Mouse (Mus musculus) cerebellum, adult (tissue): ENCODE data around the gene Apbb2.

Source experiments
- ATAC-seq: cut with Nextera tagmentation; 2 replicates; pipeline ENCODE4 v1.9.2; 2017; ENCODE audit warnings: mild to moderate bottlenecking, moderate library complexity, mixed read lengths; ENCODE audit not compliant: insufficient number of reproducible peaks, low FRiP score, low TSS enrichment

Gene Apbb2

DNA sequence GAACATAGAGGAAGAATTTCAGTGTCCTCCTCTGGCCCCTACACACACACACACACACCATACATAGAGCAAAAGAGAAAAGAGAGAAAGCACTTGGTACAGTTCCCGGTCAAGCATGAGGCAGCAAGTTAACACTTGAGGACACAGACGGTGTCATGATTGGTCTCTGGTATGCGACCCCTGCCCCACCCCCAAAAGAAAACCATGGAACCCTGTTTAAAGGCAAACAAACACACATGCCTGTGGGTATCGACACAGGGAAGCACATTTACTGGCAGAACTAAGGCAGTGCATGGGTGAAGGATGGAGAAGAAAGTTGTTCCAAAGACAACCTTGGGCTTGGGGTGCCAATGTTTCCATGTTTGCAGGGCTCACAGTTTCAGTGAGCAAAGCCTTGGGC lies 123.9 kb downstream of the Apbb2 start:
- ATAC-seq: no peak

GRCm38 (mm10) chr5:66492563-66492960 lies 126.0 kb downstream of the Apbb2 start:
- ATAC-seq: no peak

GRCm38 (mm10) chr5:66491907-66492562 lies 126.5 kb downstream of the Apbb2 start:
- no peak for ATAC-seq

DNA sequence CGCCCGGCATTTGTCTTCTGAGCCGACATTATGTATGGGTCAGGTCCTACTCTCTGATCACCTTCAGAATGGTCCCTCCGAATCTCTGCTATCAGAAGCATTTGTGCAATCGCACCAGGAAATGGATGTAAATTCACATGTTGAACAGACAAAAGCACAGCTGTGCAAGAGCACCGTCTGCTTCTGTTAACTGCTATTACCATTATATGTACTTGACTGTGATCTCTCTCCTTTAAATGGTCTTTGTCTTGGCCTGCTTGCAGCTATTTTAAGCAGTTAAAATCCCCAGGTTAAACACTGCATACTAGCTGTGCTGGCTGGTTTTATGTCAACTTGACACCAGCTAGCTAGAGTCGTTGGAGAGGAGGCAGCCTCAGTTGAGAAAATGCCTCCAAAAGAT lies 132.6 kb downstream of the Apbb2 start:
- ATAC-seq: no peak

GRCm38 (mm10) chr5:66476266-66476665 lies 142.3 kb downstream of the Apbb2 start:
- ATAC-seq: peak; percentile 82

DNA sequence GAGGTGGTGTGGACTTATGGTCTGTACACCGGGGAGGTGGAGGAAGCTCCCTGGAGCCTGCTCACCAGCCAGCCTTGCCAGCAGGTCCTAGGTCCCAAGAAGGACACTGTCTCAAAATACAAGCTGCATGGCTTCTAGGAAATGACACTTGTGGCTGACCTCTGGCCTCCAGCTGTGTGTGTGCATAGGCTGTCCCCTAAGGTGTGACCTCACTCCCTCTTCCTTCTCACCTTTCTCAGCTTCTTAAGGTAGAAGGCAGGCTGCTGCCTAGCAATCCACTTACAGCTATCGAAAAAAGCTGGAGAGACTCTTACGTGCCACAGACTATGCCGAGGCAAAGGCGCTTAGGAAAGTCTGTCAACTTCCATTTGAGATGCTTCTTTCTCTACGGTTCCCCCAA lies 142.8 kb downstream of the Apbb2 start:
- no peak for ATAC-seq

- no peak for ATAC-seq
Measured at GRCm38 (mm10) chr5:66474153-66474552, 144.4 kb downstream of the Apbb2 start.

- ATAC-seq: no peak
Measured at GRCm38 (mm10) chr5:66473599-66473998, 145.0 kb downstream of the Apbb2 start.

DNA sequence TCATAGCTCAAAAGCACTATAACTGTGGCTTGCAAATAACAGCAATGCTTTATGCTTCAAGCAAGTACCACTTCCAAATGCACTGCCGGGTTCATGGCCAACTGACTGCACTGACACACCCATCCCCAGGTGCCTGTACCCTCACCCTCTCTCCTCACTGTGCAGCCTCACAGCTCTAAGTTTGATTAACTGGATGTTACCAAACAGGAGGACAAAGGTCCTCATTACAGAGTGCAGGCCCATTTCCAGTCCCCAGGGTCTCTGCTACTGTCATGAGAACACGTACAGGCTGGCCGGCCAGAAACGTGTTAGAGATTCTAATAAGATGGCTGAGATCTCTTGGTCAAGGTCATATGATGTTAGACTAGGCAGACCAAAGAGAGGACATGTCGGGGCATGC lies 147.7 kb downstream of the Apbb2 start:
- ATAC-seq: no peak

DNA sequence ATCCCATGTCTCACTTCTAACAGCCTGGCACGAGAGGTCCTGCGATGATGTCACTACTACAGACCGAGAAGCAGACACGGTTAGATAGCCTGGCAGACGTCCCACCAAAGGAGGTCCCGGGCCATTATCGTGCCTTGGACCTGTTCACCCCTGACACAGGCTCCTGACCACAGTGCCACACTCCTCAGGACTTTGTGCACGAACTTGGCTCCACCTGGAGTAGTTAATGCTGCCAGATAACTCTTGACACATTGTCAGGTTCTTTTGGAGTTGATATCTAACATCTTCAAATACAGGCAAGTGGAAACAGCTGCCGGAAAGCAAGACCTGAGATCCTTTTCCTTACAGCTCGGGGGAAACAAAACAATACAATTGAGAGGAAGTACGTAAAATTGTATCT lies 148.9 kb downstream of the Apbb2 start:
- no peak for ATAC-seq

- no peak for ATAC-seq
Measured at GRCm38 (mm10) chr5:66468331-66469001, 150.1 kb downstream of the Apbb2 start.

DNA sequence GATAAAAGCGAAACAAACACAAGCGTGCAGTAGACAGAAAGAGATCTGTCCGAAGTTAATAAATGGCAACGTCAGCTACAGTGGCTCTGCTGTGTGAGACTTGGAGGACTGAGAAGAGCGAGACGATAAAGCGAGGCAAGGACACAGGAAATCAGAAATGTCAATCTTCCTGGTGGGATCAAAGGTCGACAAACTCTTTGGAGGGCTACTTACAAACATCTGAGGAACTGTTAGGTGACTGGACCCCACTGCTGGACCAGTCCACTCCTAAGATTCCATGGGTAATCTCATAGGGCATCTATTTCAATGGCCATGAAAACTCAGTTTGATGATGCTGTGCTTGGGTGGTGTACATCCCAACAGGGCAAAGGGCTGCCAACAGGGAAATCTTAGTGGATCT lies 155.9 kb downstream of the Apbb2 start:
- no peak for ATAC-seq

- ATAC-seq: no peak
Measured at GRCm38 (mm10) chr5:66458851-66459250, 159.7 kb downstream of the Apbb2 start.

DNA sequence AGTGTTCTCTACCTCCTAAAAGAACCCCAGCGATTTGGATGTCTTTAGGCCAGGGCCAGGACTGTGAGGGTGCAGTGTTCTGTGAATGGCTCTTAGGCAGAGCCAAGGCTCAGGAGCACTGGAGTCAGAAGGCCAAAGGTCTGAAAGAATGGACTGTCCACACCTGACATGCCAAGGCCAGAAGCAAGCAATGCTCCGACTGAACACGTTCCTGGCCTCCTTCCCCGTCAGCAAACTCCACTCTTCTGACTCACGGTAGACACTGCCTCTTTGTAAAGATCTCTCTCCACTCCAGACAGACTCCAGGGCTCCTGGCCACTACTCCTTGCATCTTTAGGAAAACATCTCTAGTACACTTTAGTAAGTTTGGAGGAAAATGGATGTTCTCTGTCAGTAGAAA lies 163.3 kb downstream of the Apbb2 start:
- ATAC-seq: no peak

GRCm38 (mm10) chr5:66454826-66455225 lies 163.8 kb downstream of the Apbb2 start:
- ATAC-seq: no peak

DNA sequence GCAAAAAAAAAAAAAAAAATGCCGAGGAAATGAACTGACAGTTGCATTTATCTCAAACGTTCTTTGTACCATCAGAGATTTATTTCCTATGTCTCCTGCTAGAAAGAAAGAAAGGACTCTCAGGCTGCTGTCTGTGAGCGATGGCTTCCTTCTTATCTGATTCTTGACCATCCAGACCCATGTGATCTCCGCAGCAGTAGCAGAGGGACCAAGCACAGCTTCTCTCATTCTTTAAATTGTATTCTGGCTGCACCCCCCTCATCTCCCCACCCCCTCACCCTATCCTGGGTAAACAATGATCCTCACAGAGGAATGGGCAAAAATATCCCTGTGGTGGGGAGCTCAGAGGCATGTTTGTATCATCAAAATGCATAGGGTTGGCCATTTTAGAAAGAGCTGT lies 165.5 kb downstream of the Apbb2 start:
- ATAC-seq: no peak

DNA sequence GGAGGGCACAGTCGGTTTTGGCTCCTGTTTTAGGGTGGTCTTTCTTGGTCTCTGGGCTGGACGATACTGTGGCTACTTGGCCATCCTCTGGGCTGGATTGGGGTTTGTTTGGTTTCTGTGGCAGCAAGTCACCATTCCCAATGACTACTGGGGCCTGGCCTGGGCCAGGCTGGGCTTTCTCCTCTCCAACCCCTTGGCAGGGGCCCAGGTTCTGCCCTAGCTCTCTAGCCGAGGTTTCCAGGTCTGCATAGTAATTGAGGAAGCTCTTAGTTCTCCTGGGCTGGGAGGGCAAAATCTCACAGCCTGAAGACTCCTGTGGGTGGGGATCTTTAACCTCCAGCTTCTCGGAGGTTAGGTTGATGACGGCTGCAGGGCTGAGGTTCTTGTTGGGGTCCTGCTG lies 167.0 kb downstream of the Apbb2 start:
- ATAC-seq: no peak

GRCm38 (mm10) chr5:66445497-66445896 lies 173.1 kb downstream of the Apbb2 start:
- ATAC-seq: no peak

DNA sequence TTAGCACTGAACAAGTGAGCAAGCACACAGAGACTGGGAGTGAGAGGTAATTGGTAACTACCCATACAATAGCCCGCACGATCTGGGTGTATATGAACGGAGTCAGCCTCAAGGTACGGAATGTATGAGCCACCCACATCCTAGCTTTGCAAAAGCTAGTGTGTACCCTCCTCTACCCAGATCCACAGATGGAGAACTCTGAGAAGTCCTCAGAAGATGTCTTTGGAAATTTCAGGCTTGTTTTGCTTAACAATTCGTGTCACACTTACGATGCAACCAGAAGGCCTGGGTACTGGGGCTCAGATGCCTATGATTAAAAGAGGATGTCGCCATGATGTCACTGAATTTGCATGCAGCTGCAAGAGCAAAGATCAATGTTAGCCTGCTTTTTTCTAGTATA lies 176.3 kb downstream of the Apbb2 start:
- no peak for ATAC-seq

GRCm38 (mm10) chr5:66436791-66437246 lies 181.8 kb downstream of the Apbb2 start:
- no peak for ATAC-seq

- no peak for ATAC-seq
Measured at GRCm38 (mm10) chr5:66435158-66435557, 183.4 kb downstream of the Apbb2 start.

DNA sequence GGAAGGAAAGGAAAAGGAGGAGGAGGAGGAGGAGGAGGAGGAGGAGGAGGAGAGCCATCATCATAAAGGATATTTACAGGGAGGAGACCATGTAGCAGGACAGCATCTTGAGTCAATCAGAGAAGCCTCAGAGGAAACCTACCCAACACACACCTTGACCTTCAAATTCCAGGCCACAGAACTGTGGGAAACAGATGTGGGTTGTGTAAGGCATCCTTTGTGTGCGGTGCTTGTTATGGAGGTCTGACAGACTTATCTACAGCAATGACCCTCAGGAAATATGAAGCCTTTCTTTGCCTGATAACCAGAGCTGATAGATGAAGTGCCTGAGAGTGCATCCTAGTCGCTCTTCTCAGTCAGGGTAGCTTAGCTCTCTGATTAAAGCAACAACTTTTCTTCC lies 189.5 kb downstream of the Apbb2 start:
- no peak for ATAC-seq
